Mouse (Mus musculus): ENCODE results near the gene Mgll. TPM values are rescaled to one million over a fixed set of nuclear protein-coding genes. Genes with fewer than 3 reads are reported as not detected.

The Mgll gene
- total RNA-seq, 2 experiments from 2014 or later = 70.3 to 74.3 TPM

DNA sequence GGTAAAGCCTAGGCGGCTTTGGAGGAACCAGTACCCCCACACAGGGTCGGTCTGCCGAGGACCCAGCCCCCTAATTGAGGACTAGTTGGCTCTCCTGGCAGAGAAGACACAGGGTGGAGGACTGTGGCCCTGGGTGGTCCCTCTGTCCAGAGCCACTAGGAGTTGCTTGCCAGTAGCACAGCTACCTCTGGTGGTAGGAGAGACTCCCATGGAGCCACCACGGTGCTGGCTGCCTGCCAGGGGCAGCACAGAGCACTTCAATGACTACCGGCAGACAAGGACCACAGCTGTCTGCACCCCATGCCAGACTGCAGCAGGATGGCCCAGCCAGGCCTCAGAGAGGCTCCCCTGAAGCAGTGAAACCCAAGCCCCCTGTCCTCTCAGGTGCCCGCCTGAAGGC is 102.3 kb downstream of the Mgll start:
- DNase-seq (ENCODE audit: low spot score in 2 of 2) = peak in 1 of 2 experiments; percentile 68

DNA sequence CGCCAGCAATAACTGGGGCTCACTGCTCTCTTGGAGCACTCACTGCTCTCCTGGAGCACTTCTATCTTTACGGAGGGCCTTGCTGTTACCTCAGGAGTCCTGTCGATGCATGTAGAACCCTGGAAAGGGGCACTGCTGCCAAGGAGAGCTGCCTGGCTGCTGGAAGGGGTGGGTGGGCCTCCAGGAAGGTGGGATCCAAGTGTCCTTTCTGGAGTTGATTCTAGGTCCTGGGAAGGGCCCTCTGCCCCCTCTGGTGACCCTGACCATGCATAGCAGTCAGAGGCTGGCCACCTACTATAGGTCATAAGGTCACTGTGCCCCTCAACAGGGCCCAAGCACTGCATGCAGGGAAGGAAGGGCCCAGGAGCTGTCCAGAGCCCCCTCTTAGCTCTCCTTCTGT is 102.8 kb downstream of the Mgll start:
- DNase-seq (ENCODE audit: low spot score in 2 of 2) = no peak

DNA sequence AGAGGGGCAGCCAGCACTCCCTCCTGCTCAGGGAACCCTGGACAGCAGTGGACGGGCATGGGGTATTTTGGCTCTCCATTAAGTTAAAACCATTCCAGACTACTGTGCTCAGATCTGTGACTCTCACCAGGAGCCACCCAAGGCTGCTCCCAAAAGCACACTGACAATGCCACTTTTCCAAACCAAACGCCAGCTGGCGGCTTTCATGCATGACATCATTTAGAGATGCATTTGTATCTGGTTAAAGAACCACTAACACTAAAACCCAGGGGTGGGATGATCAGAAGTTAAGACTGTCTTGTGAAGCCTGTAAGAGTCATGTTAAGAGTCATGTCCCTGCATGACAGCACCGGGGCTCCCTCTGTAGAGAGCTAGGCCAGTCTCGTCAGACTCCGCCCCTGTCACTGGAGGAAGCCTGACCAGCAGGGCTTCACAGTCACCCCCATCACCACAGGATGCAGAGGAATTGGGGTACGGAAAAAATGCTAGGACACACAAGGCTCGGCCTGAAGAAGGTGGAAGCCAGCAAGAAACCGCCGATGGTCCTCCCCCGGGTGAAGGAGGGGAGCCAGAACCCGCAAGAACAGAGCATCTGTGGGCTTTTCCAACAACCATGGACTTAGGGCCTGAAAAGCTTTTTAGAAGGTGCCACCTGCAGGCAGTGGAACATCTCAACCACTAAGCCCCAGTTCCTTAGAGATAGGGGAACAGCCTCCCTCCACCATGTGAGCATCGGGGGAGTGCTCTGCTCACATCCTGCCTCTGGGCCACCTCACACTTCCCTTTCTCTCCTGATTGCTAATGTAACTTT is 103.4 kb downstream of the Mgll start:
- DNase-seq (ENCODE audit: low spot score in 2 of 2) = no peak

DNA sequence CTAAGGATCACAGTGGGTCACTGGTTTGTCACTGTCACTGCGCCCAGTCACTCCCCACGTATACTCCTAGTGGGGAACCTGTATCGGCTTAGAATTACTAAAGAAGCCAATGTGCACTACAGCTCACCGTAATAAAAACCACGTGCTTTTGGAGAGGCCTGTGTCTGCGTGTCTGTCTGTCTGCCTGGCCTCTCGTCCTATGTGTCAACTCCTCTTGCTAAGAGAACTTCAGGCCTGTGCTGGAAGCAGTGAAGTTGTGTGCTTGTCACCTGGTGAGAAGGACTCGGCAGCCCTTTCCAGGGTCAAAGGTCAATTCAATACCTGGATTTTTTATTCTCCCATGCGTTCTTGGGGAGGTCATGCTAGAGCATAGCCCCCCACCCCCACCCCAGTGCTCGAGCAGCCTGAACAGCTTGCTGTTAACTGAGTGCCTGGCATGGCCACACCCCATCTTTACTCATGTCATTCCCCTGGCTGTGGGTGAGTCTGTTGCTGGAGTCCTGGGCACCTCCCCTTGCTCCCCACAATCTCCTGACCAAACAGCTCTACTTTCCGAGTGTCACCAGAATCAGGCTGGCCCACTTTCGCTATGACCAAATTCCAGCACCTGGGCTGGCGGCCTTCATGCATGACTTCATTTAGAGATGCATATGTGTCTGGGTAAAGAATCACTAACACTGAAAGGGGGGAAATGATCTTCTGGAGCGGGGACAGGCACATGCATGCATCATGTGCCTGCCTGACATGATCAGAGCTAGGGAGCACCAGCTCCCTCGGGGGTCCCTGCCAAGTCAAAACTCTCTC is 104.2 kb downstream of the Mgll start:
- no peak for DNase-seq (ENCODE audit: low spot score in 2 of 2)

DNA sequence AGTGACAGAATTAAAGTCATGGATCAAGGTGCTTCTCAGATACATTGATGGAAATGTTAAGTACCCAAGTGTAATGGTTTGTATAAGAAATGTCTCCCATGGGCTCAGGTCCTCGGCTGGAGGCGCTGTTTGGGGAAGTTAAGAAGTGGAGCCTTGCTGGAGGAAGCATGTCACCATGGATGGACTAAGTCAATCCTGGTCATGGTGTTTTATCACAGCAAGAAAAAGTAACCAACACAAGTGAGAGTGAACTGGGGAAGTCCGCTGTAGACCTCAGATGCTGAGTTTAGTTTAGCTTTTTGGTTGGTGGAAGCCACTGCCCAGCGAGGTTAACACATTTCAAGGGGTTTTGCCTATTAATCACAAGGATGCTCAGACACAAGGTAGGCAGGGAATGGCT is 105.4 kb downstream of the Mgll start:
- no peak for DNase-seq (ENCODE audit: low spot score in 2 of 2)

DNA sequence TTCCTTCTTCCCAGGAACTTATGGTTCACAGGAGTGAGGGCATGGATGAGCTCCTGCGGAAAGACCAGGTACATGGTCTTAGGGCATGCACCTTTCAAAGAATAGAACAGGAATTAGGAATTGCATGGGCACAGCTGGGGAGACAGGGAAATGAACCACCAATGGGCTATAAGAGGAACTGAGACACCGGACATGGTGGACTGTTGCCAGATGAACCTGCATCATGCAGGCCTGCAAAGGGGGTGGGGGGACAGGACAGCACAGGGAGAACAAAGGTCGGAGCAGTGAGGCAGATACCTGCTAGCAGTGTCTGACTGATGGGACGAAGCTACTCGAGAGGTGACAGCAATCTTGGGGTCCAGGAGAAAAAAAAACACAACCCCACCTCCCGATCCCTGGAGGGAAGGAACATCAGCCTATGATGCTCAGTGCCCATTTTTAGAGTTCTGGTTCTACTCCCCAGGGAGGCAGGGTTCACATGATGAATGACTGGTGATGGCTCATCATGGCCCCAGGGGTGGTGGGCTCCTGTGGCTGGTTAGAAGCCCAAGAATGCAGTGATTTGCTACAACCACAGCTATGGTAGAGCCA is 106.0 kb downstream of the Mgll start:
- no peak for DNase-seq (ENCODE audit: low spot score in 2 of 2)

DNA sequence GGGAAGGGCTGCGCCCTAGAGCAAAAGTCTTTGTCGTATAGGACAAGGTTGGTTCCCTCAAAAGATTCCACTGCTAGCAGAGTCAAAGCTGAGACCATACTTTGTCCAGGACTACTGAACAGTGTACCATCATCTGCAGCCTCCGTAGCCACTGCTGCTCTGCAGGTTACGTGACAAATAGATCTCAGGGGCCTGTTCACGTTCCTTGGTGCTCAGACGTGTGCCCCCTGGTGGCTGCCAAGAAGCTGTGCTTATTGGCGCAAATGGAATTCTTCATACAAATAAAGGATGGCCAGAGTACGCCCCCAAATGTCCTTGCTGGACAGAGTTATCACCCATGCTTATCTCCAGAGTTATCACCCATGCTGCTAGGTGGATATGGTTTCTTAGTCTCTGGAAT is 107.2 kb downstream of the Mgll start:
- DNase-seq (ENCODE audit: low spot score in 2 of 2) = peak in 1 of 2 experiments; percentile 65

DNA sequence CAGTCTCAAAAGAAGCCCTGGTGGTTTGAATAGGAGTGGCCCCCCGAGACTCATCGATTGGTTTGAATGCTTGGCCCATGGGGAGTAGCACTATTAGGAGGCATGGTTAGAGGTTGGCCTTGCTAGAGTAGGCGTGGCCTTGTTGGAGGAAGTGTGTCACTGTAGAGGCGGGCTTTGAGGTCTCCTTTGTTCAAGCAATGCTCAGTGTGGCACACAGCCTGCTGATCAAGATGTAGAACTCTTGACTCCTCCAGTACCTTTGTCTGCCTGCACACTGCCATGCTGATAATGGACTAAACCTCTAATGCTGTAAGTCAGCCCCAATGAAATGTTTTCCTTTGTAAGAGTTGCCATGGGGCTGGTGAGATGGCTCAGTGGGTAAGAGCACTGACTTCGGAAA is 108.5 kb downstream of the Mgll start:
- DNase-seq (ENCODE audit: low spot score in 2 of 2) = no peak

DNA sequence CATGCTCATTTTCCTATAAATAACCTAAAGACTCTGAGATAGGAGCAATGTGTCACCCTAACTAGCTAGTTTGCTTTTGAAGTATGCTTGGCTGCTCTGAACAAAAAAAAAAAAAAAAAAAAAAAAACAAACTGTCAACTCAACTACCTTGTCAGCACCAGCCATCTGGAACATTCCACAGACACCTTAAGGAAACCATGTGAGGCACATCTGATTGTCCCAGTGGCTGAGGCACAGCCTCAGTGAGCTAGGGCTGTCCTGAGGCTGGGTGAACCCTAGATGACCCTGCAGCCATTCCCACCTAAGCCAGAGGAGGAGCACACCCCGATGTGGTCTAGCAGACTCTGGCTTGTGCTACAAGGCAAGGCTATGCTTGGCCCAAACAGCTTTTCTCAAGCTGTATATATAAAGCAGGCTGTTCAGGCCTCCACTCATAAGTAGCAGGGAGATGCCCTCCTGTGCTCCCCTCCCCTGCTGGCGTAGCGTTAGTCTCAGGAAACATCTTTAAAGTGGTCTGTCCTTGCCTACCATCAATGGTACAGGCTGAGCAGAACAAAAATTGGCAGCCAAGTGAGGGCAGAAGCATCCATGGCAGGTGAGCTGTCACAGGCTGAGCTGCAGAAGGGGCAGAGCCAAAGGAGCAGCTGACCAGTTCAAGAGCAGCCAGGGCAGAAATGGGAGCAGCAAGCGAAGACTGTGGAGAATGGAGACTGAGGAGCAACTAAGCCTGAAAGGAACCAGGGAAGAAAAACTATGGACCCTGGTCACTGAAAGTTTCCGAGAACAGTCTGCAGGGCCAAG is 109.3 kb downstream of the Mgll start:
- no peak for DNase-seq (ENCODE audit: low spot score in 2 of 2)

DNA sequence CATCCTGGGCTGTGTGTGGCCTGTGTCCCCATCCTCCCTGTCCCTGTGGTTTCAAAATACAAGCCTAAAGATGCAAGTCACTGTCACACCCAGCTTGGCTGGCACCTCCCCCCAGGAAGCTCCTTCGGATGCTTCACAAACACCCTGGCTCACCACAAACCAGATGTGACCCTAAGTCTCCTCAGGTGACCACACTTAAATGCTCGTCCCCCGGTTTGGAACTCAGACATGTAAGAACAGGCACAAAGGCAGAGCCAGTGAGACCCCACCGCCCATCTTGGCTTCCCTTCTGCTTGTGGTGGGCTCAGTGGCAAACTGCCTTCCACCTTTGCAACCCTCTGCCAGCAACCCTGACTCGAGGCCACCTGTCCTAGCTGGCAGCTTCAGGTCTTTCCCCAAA is 110.8 kb downstream of the Mgll start:
- no peak for DNase-seq (ENCODE audit: low spot score in 2 of 2)

DNA sequence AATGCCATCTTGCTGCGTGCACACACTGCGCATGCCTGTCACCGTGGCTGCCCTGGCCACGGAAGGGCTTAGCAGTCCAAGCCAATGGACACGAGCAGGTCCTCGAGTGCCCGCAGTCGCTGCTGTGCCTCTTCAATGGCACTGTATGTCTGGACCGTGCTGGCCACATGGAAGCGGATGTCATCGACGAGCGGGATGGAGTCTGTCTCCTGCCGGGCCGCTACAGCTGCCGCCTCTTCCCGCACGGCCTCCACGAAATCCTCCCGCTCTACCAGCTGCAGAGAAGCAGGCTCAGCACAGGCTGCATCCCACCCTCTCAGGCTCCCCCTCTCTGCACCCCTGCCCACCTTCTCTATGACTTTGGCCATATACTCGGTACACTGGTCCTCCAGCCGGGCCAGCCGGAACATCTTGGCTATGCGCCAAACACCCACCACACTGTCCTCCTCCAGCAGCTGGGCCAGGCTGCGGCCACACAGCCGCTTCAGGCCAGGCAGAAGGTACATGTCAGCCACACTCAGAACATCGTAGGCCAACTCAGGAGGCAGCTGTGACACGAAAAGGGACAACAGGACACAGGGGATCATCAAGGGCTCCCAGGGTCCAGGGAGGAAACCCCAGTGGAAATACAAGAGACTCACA is 112.1 kb downstream of the Mgll start:
- no peak for DNase-seq (ENCODE audit: low spot score in 2 of 2)

DNA sequence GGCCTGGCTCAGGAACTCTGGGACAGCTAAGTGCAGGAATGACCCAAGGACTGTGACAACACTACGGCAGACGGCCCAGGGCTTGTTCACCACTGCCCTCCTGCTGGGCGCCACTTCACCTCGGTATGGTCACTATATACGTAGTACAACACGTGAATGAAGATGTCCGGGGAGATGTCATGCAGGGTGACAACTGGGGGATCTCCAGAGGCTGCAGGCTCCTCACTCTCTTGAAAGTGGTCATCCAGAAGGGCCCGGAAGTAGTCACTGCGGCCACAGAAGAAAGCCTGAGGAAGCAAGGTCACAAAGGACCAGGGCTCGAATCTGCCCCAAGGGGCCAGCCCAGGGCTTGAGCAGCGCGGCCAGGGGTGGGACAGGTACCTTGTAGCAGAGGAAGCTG is 113.8 kb downstream of the Mgll start:
- no peak for DNase-seq (ENCODE audit: low spot score in 2 of 2)

DNA sequence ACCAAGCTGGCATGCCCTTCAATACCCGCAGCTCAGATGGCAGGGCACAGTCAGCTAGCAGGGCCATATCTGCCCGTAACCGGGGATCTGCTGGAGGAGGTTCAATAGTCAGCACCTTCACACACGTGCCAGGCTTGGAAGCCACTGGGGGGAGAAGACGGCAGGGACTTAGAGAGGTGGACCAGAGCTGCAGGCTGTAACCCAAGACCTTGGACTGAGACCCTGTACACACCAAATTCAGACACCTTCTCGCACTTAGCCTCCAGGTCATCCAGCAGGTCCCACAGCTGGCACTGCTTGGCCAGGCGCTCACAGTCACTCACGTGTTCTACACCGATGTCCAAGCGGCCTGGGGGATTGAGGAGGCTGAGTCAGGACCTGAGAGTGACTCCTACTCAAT is 114.4 kb downstream of the Mgll start:
- DNase-seq (ENCODE audit: low spot score in 2 of 2) = no peak

DNA sequence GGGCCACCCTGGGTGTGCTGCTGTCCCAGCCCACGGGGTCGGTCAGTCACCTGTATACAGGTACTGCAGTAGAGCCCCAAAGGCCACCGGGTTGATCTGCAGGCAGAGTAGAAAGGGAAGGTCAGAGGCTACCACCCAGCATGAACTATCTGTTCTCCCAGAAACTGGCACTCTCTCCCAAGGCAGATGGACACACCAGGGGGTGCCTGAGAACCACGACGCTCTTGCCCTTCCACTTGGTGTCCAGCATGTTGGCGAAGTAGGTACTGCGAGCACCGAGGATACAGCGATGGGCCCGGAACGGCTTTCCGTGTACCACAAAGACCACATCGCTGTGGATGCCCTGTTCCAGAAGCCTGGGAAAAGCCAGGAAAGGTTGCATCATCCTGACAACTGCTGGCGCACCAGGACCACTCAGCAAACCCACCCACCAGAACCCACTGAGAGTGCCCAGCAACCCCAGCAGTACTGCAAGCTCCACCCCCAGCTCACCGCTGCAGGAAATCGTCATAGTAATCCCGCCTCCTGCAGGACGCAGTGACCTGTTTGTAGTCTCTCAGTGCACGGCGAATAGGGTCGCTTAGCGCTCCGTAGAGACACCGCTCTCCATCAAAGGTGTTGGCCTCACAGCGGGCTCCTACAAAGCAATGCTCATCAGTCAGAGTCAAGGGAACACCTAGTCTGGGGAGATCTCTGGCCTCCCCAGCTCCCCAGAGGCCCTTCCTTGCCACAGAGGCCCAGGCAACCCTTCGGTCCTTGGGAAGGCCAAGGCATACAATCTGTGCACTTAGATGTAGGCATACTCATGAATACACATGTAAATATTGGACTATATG is 115.1 kb downstream of the Mgll start:
- no peak for DNase-seq (ENCODE audit: low spot score in 2 of 2)

DNA sequence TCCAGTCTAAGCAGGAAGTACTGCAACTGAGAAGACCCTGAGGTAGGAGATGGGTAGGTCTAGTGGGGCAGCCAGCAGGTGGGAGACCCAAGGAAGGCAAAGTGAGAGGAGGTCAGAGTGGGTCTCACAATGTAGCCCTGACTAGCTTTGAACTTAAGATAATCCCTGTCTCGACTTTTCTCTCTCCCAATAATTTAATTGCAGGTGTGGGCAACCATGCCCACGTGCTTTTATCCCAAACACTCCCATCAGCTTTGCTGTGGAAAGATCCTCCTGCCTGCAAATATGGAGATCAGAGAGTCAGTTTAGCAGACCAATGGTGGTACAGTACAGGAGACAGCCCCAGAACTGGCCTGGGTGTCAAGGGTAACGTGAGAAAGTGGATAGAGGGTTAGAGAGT is 116.0 kb downstream of the Mgll start:
- DNase-seq (ENCODE audit: low spot score in 2 of 2) = no peak

DNA sequence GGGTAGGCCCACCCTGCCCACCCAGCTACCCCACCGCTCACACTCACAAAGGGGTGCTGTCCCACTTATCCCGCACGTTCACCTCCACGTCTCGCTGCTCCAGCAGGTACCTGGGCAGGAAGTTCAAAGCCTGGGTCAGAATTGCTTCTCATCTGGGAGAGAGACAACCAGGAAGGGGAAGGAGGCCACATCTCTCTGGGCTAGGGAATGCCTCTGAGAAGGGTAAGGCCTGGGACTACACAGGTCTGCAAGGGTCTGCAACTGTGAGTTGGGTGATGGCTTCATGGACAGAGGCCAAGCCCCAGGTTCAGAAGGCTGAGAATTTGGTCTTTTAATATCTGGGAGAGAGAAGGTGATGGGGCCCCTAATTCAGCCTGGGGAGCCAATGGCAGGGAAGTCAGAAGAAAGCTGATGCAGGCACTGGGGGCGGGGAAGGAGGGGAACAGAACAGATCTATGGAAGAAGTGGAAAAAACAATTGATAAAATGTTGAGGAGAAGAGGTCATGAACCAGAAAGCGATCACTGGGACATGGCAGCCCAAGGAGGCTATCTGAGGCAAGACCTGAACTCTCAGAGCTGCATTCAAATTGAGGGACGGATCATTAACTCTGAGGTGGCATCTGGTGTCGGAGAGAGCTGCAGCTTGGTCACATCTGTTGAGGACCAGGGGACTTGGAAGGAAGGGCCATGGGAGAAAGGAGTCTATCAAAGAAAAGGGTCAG is 116.7 kb downstream of the Mgll start:
- no peak for DNase-seq (ENCODE audit: low spot score in 2 of 2)

DNA sequence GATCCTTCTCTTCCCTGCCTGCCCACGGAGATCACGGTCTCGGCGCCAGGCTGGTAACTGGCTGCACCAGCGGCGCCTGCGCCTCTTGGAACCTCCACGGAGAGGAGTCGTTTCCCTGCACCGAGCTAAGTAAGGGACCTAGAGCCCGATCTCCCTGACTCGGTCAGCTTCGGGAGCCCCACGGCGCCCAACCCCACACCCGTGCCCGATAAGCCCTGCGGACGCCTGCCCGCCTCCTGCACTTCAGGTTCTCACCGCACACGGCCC is 117.2 kb downstream of the Mgll start:
- DNase-seq (ENCODE audit: low spot score in 2 of 2) = no peak

DNA sequence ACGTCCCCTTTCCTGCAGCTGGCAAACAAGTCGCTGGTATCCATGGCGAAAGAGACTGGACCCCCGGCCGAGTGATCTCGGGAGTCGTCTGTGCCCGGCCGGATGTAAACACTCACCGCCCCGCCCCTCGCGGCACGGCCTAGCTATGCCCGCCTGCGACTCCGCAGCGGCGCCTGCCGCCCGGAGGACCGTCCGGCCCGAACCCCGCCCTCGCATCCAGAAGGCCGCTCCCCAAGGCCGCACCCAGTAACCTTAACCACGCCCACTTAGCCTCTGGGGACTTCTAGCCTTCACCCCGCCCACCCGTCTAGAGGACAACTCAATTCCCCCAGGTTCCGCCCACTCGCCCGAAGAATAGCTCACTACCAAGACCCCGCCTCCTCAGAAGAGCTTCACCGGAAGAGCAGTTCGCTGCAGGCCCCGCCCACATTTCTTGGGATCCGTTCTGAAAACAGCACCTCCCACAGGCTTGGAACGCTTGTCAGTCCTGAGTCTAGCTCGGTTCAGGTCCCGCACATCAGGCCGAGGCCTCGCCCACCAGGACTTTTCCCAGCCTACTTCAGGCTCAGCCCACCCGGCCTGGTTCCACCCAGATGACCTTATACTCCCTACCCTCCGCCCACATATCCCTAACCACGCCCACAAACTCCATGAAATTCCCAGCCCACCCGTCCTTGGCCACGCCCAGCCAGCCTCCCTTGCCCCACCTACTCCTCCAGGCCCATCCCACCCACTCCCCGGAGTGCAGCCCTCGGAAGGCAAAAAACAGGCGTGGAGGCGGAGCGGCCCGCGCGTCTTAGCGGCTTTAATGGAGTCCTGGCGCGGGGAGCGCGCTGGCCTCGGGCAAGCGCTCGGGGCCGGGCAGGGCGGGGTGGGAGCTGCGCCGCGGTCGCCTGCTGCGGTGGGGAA is 117.8 kb downstream of the Mgll start, which contains the start of gene Abtb1:
TSS of gene Abtb1 (minus strand) at position 204 of the 909 bp plus-strand sequence.
- DNase-seq (ENCODE audit: low spot score in 2 of 2) = peak; percentile 98 to 99

All from gastrocnemius, postnatal 4 days (tissue).